Mouse (Mus musculus) stomach, postnatal 0 days (tissue): ENCODE results near the gene Slc15a1.

ENCODE experiments used
- CTCF ChIP-seq: IDR thresholded peaks from 2 replicates; pipeline ENCODE4 v1.5.1; 2016; ENCODE audit warnings: antibody characterized with exemption, low read depth, mild to moderate bottlenecking, moderate library complexity
- EP300 ChIP-seq: optimal IDR thresholded peaks from 2 replicates; pipeline ENCODE3; 2016; ENCODE audit warnings: antibody characterized with exemption

GRCm38 (mm10) chr14:121499769-121500168 lies 5.3 kb downstream of the Slc15a1 start:
- TF ChIP-seq CTCF (no peak), EP300 (no peak)
